ENCODE assay signal across 8 mouse cellular contexts in the genomic region with DNA sequence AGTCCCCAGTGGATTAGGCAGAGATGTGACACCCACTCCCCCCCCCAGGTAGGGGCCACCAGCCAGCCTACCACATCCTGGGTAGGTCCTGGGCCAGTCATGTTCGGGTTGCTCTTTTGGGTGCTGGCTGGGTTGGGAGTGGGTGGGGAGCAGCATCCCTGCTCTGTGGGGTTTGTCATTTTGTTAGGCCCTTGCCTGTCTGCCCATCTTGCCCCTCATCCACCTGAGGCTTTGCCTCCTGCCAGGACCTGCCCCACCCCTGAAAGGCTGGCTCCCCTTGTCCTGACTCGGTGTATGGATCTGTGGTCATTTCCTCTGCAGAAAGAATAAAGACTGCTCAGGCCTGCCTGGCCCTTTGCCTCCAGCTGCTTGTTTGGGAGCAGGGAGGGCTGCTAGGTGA. TPM values are rescaled to one million over a fixed set of nuclear protein-coding genes. Genes with fewer than 3 reads are reported as not detected.
DNase-seq lines count a peak whose midpoint lies in the region; ATAC-seq and TF ChIP-seq lines count a peak whose summit lies in the region.

No protein-coding gene starts in this region.

- intact Hi-C loops in gastrocnemius, adult 2 months (cut with DNase I), result loop anchor here (2.0 kb wide), 1 partner anchor 107 kb away; no protein-coding TSS in a partner anchor

- peaks cover 19% of the 10 kb centered on the region for H3K4me1 ChIP-seq in megakaryocyte, embryonic 14.5 days
- H3K4me1 ChIP-seq in hindbrain, embryonic 11.5 days (replicated peaks; ENCODE audit: control insufficient read depth, insufficient read depth, low read length), result no peaks in the 10 kb centered on the region
- H3K4me1 ChIP-seq in olfactory bulb, adult 2 months (ENCODE audit: control insufficient read depth, insufficient read depth, low read length), result peaks cover 15% of the 10 kb centered on the region

- DNase-seq in gastrocnemius, adult 2 months, result peak; percentile 32
- DNase-seq in gastrocnemius, adult 18-20 months (ENCODE audit: low spot score), result no peak
- DNase-seq in hindbrain, embryonic 11.5 days (ENCODE audit: low spot score), result no peak
- no peak for DNase-seq in retina, embryonic 14.5 days (ENCODE audit: low spot score)
- no peak for DNase-seq in gastrocnemius, postnatal 4 days (ENCODE audit: low spot score in 2 of 2)

- no peak for ATAC-seq in megakaryocyte, adult 5-6 weeks (ENCODE audit: poor library complexity, severe bottlenecking)
- ATAC-seq in hindbrain, embryonic 11.5 days (ENCODE audit: low FRiP score), result 0 out of 2 replicates have a peak, but pooled peaks have one; percentile 5

- 78% methylated on average over 2 of the region's 2 CpGs for WGBS in hindbrain, embryonic 11.5 days
- 76% methylated on average over 2 of the region's 2 CpGs for WGBS in olfactory bulb, adult 2 months

- peak overlapping the region; percentile 99 for H3K27ac ChIP-seq in gastrocnemius, adult 2 months
- H3K27ac ChIP-seq in hindbrain, embryonic 11.5 days (ENCODE audit: low read depth, low read length), result no peak overlapping the region
- H3K27ac ChIP-seq in olfactory bulb, adult 2 months (ENCODE audit: insufficient read depth, low read depth, low read length), result no peak overlapping the region

- no peak for TF ChIP-seq POLR2A in olfactory bulb, adult 2 months (IDR thresholded peaks at IDR 0.05; ENCODE audit: insufficient read depth, low read depth, low read length)

- H3K27me3 ChIP-seq in megakaryocyte, embryonic 14.5 days (replicated peaks), result no peaks in the 10 kb centered on the region
- no peaks in the 10 kb centered on the region for H3K27me3 ChIP-seq in hindbrain, embryonic 11.5 days (ENCODE audit: control insufficient read depth, insufficient read depth, low read length)

- H3K9me3 ChIP-seq in megakaryocyte, embryonic 14.5 days, result no peaks in the 10 kb centered on the region
- H3K9me3 ChIP-seq in hindbrain, embryonic 11.5 days (ENCODE audit: control insufficient read depth, low read length), result no peaks in the 10 kb centered on the region

- H3K4me3 ChIP-seq in gastrocnemius, adult 2 months, result peak overlapping the region; percentile 99
- peak overlapping the region; percentile 5 for H3K4me3 ChIP-seq in megakaryocyte, embryonic 14.5 days (replicated peaks)
- no peak overlapping the region for H3K4me3 ChIP-seq in hindbrain, embryonic 11.5 days (ENCODE audit: low read depth, low read length)
- H3K4me3 ChIP-seq in olfactory bulb, adult 2 months (ENCODE audit: insufficient read depth, low read depth, low read length), result peak overlapping the region; percentile 82

- TF ChIP-seq CTCF in gastrocnemius, adult 2 months (IDR thresholded peaks at IDR 0.05), result no peak
- TF ChIP-seq CTCF in olfactory bulb, adult 2 months (IDR thresholded peaks at IDR 0.05; ENCODE audit: insufficient read depth, low read depth, low read length), result no peak

- peaks cover 30% of the 10 kb centered on the region for H3K36me3 ChIP-seq in megakaryocyte, embryonic 14.5 days (replicated peaks; ENCODE audit: low read length)
- H3K36me3 ChIP-seq in hindbrain, embryonic 11.5 days (ENCODE audit: control insufficient read depth, insufficient read depth, low read length), result no peaks in the 10 kb centered on the region

- H3K9ac ChIP-seq in hindbrain, embryonic 11.5 days (ENCODE audit: low read depth, low read length), result no peak overlapping the region

- H3K4me2 ChIP-seq in hindbrain, embryonic 11.5 days (replicated peaks; ENCODE audit: low read depth, low read length), result no peak overlapping the region; the same call in 1 of the 2 replicates

RNA-seq across cellular contexts. Expression of a gene that starts 1.6 kb away (rescaled TPM):
- total RNA-seq in gastrocnemius, adult 2 months (2021), result 100 to 1,000 TPM; 267 to 277 TPM
- total RNA-seq in gastrocnemius, adult 18-20 months (2021), result 100 to 1,000 TPM; 233 to 274 TPM
- polyA plus RNA-seq in megakaryocyte, embryonic 14.5 days (2012; ENCODE audit: insufficient read depth, low replicate concordance), result 47.3 and 56.9 TPM in 2 replicates
- 4.7 TPM in 2 replicates for total RNA-seq in megakaryocyte, adult 5-6 weeks (2015)
- 0.51 and 1.3 TPM in 2 replicates for total RNA-seq in megakaryocyte, adult 5-6 weeks (2017)
- polyA plus RNA-seq in hindbrain, embryonic 11.5 days (2014; fragmentation: Nextera tagmentation; extraction: Ambion mirVana), result 152 and 161 TPM in 2 replicates
- polyA plus RNA-seq in olfactory bulb, adult 2 months (2012; ENCODE audit: insufficient read depth, insufficient read length, low replicate concordance, missing spikeins), result not detected in 2 replicates
- 100 to 1,000 TPM; 204 to 225 TPM for total RNA-seq in gastrocnemius, postnatal 4 days (2021)

RNA-seq across cellular contexts. Expression of a gene that starts 41.4 kb away (rescaled TPM):
- total RNA-seq in gastrocnemius, adult 2 months (2021), result 100 to 1,000 TPM; 100 to 128 TPM
- total RNA-seq in gastrocnemius, adult 18-20 months (2021), result 100 to 1,000 TPM; 112 to 120 TPM
- polyA plus RNA-seq in megakaryocyte, embryonic 14.5 days (2012; ENCODE audit: insufficient read depth, low replicate concordance), result 10.7 and 187 TPM in 2 replicates
- 365 and 368 TPM in 2 replicates for total RNA-seq in megakaryocyte, adult 5-6 weeks (2015)
- 240 and 243 TPM in 2 replicates for total RNA-seq in megakaryocyte, adult 5-6 weeks (2017)
- polyA plus RNA-seq in hindbrain, embryonic 11.5 days (2014; fragmentation: Nextera tagmentation; extraction: Ambion mirVana), result 534 and 550 TPM in 2 replicates
- not detected in 2 replicates for polyA plus RNA-seq in olfactory bulb, adult 2 months (2012; ENCODE audit: insufficient read depth, insufficient read length, low replicate concordance, missing spikeins)
- 100 to 1,000 TPM; 153 to 163 TPM for total RNA-seq in gastrocnemius, postnatal 4 days (2021)

Comparison
In these comparisons a context has a peak if more than half of its experiments do, and no peak if none do; other contexts are left out.
1. RNA of a gene that starts 1.6 kb away (total RNA-seq): 267 to 277 TPM in gastrocnemius, adult 2 months, 233 to 274 TPM in gastrocnemius, adult 18-20 months and 204 to 225 TPM in gastrocnemius, postnatal 4 days; 0.51 to 4.7 TPM in megakaryocyte, adult 5-6 weeks; every median in the first group is over 10 times any median in the second.